Mouse (Mus musculus) kidney, adult 2 months (tissue): ENCODE results near the gene Snrnp70. TPM values are rescaled to one million over a fixed set of nuclear protein-coding genes. Genes with fewer than 3 reads are reported as not detected.

ENCODE experiments used
- DNase-seq: peaks from one replicate; pipeline ENCODE4 v3.0.0; 2021
- H3K27ac ChIP-seq: fragments of 200-500 bp; 2 replicates; pipeline ENCODE4 v1.5.1; 2012; ENCODE audit warnings: low read depth, low read length, control low read depth, inconsistent platforms; ENCODE audit not compliant: insufficient read depth
- H3K27me3 ChIP-seq: fragments of 200-500 bp; replicated peaks from 2 replicates; pipeline ENCODE4 v1.6.1; 2012; ENCODE audit warnings: mild to moderate bottlenecking, moderate library complexity, low read length, inconsistent platforms; ENCODE audit not compliant: control insufficient read depth, insufficient read depth
- H3K36me3 ChIP-seq: fragments of 200-500 bp; 2 replicates; pipeline ENCODE4 v1.6.1; 2012; ENCODE audit warnings: mild to moderate bottlenecking, moderate library complexity, low read length, inconsistent platforms; ENCODE audit not compliant: control insufficient read depth, insufficient read depth
- H3K4me1 ChIP-seq: fragments of 200-500 bp; 2 replicates; pipeline ENCODE4 v1.6.1; 2011; ENCODE audit warnings: low read length; ENCODE audit not compliant: control insufficient read depth, insufficient read depth
- H3K4me3 ChIP-seq: fragments of 200-500 bp; 2 replicates; pipeline ENCODE4 v1.5.1; 2011; ENCODE audit warnings: mild to moderate bottlenecking, low read depth, low read length, control low read depth; ENCODE audit not compliant: insufficient read depth
- CTCF ChIP-seq: fragments of 200-500 bp; conservative IDR thresholded peaks from 2 replicates; pipeline ENCODE4 v1.5.1; 2011; ENCODE audit warnings: low read depth, mild to moderate bottlenecking, control low read depth, low read length, moderate library complexity, mixed read lengths; ENCODE audit not compliant: insufficient read depth, insufficient read length
- POLR2A ChIP-seq: fragments of 200-500 bp; IDR thresholded peaks from one replicate; pipeline ENCODE4 v1.6.1; 2011; ENCODE audit warnings: low read depth, low read length, control low read depth
- WGBS: fragments of 180-500 bp; shearing (Covaris S2); methylation state at CpG from one replicate; pipeline ENCODE4 v1.1.7; 2018; 5-methylcytosine and 5-hydroxymethylcytosine counted together
- polyA plus RNA-seq: library from polyadenylated mRNA; depleted of rRNA; stranded (reverse); fragments of >200 nt; gene quantifications from 2 replicates; pipeline ENCODE4 v1.2.3, GENCODE M21; 2012

The Snrnp70 gene
- polyA plus RNA-seq, 1 experiment, result 137 TPM

- H3K36me3 ChIP-seq, result no peaks in the 10 kb centered on the region
- DNase-seq, result no peak
- H3K4me1 ChIP-seq, result no peaks in the 10 kb centered on the region; the same call in 1 of the 2 replicates
- no peak overlapping the region for H3K27ac ChIP-seq
- 90% methylated on average over 17 of the region's 17 CpGs for WGBS
- H3K27me3 ChIP-seq, result no peaks in the 10 kb centered on the region
- TF ChIP-seq POLR2A (no peak), CTCF (no peak)
- no peak overlapping the region for H3K4me3 ChIP-seq
These were observed 13.4 kb upstream of the Snrnp70 start for GRCm38 (mm10) chr7:45408949-45409348.

DNA sequence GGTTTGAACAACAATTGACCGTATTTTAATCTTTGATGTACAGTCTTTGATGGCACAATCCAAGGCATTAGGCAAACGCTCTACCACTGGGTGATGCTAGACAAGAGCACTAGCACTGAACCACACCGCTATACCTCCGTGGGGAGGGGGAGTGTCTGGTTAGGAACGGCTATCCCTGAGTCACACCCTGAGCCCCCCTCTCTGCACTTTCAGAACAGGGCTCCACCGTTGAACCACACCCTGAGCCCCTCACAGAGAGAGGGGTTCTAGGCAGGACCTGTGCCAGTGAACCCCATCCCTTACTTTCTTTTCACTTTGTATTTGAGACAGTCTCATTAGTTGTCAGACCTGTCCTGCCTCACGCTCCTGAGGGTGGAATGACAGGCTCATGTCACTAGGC, 12.8 kb upstream of the Snrnp70 start:
- no peaks in the 10 kb centered on the region for H3K4me1 ChIP-seq
- H3K27ac ChIP-seq, result no peak overlapping the region
- 73% methylated on average over 7 of the region's 7 CpGs for WGBS
- H3K4me3 ChIP-seq, result no peak overlapping the region
- no peak for DNase-seq
- H3K27me3 ChIP-seq, result no peaks in the 10 kb centered on the region
- no peaks in the 10 kb centered on the region for H3K36me3 ChIP-seq
- TF ChIP-seq POLR2A (no peak), CTCF (no peak)

DNA sequence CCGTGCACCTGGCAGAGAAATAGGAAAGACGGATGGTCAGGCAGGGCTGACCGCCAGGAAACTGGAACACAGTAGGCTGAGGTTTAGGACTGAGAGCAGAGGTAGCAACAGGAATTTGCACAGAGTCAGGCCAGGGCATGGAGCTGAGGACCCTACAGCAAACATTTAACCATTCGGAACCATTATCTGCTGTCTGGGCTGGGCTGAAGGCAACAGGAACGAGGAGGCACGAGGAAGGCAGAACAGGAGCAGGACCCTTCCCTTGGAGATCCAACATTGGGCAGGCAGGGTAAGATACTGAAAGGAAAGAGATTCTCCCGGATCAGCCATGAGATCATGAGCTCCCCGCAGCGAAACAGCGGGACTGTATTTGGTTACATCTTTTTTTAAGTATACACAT, 12.3 kb upstream of the Snrnp70 start:
- no peaks in the 10 kb centered on the region for H3K27me3 ChIP-seq
- H3K36me3 ChIP-seq, result no peaks in the 10 kb centered on the region
- H3K4me3 ChIP-seq, result no peak overlapping the region
- H3K4me1 ChIP-seq, result no peaks in the 10 kb centered on the region
- no peak for TF ChIP-seq CTCF
- no peak for TF ChIP-seq POLR2A
- 77% methylated on average over 10 of the region's 10 CpGs for WGBS
- no peak for DNase-seq
- H3K27ac ChIP-seq, result no peak overlapping the region

GRCm38 (mm10) chr7:45406157-45407156, 10.9 kb upstream of the Snrnp70 start:
- 1% methylated on average over 114 of the region's 114 CpGs for WGBS
- TF ChIP-seq CTCF, result no peak
- TF ChIP-seq POLR2A, result no peak
- Histone ChIP-seq H3K4me1 (no peaks in the 10 kb centered on the region), H3K27me3 (no peaks in the 10 kb centered on the region), H3K36me3 (no peaks in the 10 kb centered on the region), H3K27ac (no peak overlapping the region), H3K4me3 (peak overlapping the region; percentile 60)
- DNase-seq, result peak; percentile 51

GRCm38 (mm10) chr7:45405091-45406075, 9.8 kb upstream of the Snrnp70 start, which contains the start of gene Kcna7:
TSS of gene Kcna7 (plus strand) at chr7:45405653.
- TF ChIP-seq POLR2A (no peak), CTCF (peak; percentile 81)
- H3K4me3 ChIP-seq, result peak within 1 kb of the TSS; percentile 60
- no peaks in the 10 kb centered on the region for H3K27me3 ChIP-seq
- DNase-seq, result peak; percentile 77
- H3K36me3 ChIP-seq, result no peaks in the 10 kb centered on the region
- H3K4me1 ChIP-seq, result no peaks in the 10 kb centered on the region
- WGBS, result 10% methylated on average over 28 of the region's 28 CpGs
- H3K27ac ChIP-seq, result no peak within 1 kb of the TSS

- H3K4me3 ChIP-seq, result no peak overlapping the region
- no peaks in the 10 kb centered on the region for H3K27me3 ChIP-seq
- 44% methylated on average over 6 of the region's 6 CpGs for WGBS
- no peaks in the 10 kb centered on the region for H3K4me1 ChIP-seq
- peak; percentile 84 for DNase-seq
- no peaks in the 10 kb centered on the region for H3K36me3 ChIP-seq
- no peak overlapping the region for H3K27ac ChIP-seq
- TF ChIP-seq POLR2A (no peak), CTCF (peak; percentile 62)
These were observed 8.2 kb upstream of the Snrnp70 start for GRCm38 (mm10) chr7:45403532-45404261.
